Mouse (Mus musculus): ENCODE measurements around the gene Synm. TPM values are rescaled to one million over a fixed set of nuclear protein-coding genes. Genes with fewer than 3 reads are reported as not detected.

Gene Synm
- total and polyA plus RNA-seq, 3 experiments, result 0.01 TPM; not detected in 2

- H3K4me3 ChIP-seq (ENCODE audit: control insufficient read depth in 1 of 2, insufficient read depth in 1 of 2, low read depth in 2 of 2, low read length in 2 of 2), result no peak overlapping the region
- H3K4me1 ChIP-seq (ENCODE audit: control insufficient read depth in 1 of 2, insufficient read depth in 2 of 2, low read length in 2 of 2), result no peaks in the 10 kb centered on the region
- TF ChIP-seq ELF1 (IDR thresholded peaks at IDR 0.05; ENCODE audit: low read depth, low read length) (no peak), ETS1 (IDR thresholded peaks at IDR 0.05; ENCODE audit: low read depth, low read length) (no peak), ZNF384 (IDR thresholded peaks at IDR 0.05; ENCODE audit: low read depth, low read length) (no peak), POLR2A (IDR thresholded peaks at IDR 0.05; ENCODE audit: control insufficient read depth in 1 of 2, insufficient read depth in 1 of 2, low read depth in 1 of 2, low read length in 2 of 2, poor library complexity in 1 of 2) (no peak), POLR2AphosphoS2 (IDR thresholded peaks at IDR 0.05; ENCODE audit: low read length) (no peak), BHLHE40 (IDR thresholded peaks at IDR 0.05; ENCODE audit: borderline replicate concordance, low read depth, low read length) (no peak), USF2 (IDR thresholded peaks at IDR 0.05; ENCODE audit: borderline replicate concordance in 1 of 2, insufficient read depth in 1 of 2, low read depth in 1 of 2, low read length in 2 of 2) (no peak), RAD21 (IDR thresholded peaks at IDR 0.05; ENCODE audit: low read depth, low read length) (no peak), ZC3H11A (IDR thresholded peaks at IDR 0.05; ENCODE audit: low read depth, low read length) (no peak), JUND (IDR thresholded peaks at IDR 0.05; ENCODE audit: low read depth, low read length) (no peak), MEF2A (IDR thresholded peaks at IDR 0.05; ENCODE audit: extremely low read depth, insufficient replicate concordance, low read depth, low read length, poor library complexity, severe bottlenecking) (no peak), USF1 (IDR thresholded peaks at IDR 0.05; ENCODE audit: low read depth, low read length) (no peak), MAFK (IDR thresholded peaks at IDR 0.05; ENCODE audit: borderline replicate concordance, low read depth, low read length) (no peak), CHD1 (IDR thresholded peaks at IDR 0.05; ENCODE audit: low read depth, low read length) (no peak), MYC (IDR thresholded peaks at IDR 0.05; ENCODE audit: low read depth, low read length) (no peak), CHD2 (IDR thresholded peaks at IDR 0.05; ENCODE audit: low read length) (no peak), EP300 (IDR thresholded peaks at IDR 0.05; ENCODE audit: low read depth in 1 of 2, low read length in 2 of 2) (no peak), NELFE (IDR thresholded peaks at IDR 0.05; ENCODE audit: low read depth, low read length) (no peak), CTCF (IDR thresholded peaks at IDR 0.05 in 2 of 3, conservative IDR thresholded peaks at IDR 0.05 in 1 of 3; ENCODE audit: control insufficient read depth in 1 of 3, insufficient read depth in 1 of 3, low read depth in 2 of 3, low read length in 3 of 3, poor library complexity in 1 of 3, severe bottlenecking in 1 of 3) (no peak), GATA1 (IDR thresholded peaks at IDR 0.05; ENCODE audit: low read depth, low read length) (no peak)
- DNase-seq (ENCODE audit: low read depth, low spot score), result no peak
- no peaks in the 10 kb centered on the region for H3K79me2 ChIP-seq (ENCODE audit: control insufficient read depth, insufficient read depth, low read length, poor library complexity)
- H3K27me3 ChIP-seq (ENCODE audit: control insufficient read depth in 1 of 2, insufficient read depth in 2 of 2, low read length in 2 of 2), result no peaks in the 10 kb centered on the region
- H3K9ac ChIP-seq (ENCODE audit: control insufficient read depth, low read depth, low read length, poor library complexity, severe bottlenecking), result no peak overlapping the region
- H3K9me3 ChIP-seq (replicated peaks; ENCODE audit: insufficient read depth, low read length), result no peaks in the 10 kb centered on the region
- no peak overlapping the region for H3K27ac ChIP-seq (ENCODE audit: control insufficient read depth, low read depth, low read length)
- H3K36me3 ChIP-seq (ENCODE audit: control insufficient read depth in 1 of 2, insufficient read depth in 2 of 2, low read length in 2 of 2), result no peaks in the 10 kb centered on the region
These were observed 41.0 kb upstream of the Synm start for GRCm38 (mm10) chr7:67800547-67800946.

- H3K27ac ChIP-seq (ENCODE audit: control insufficient read depth, low read depth, low read length), result no peak overlapping the region
- DNase-seq (ENCODE audit: low read depth, low spot score), result no peak
These were observed 38.9 kb upstream of the Synm start for GRCm38 (mm10) chr7:67798476-67798875.

More at GRCm38 (mm10) chr7:67798476-67798875, 38.9 kb upstream of the Synm start:
- TF ChIP-seq NRF1 (IDR thresholded peaks at IDR 0.05; ENCODE audit: insufficient read depth, low read depth, low read length, poor library complexity, severe bottlenecking) (no peak), MAFK (IDR thresholded peaks at IDR 0.05; ENCODE audit: borderline replicate concordance, low read depth, low read length) (no peak), POLR2AphosphoS2 (IDR thresholded peaks at IDR 0.05; ENCODE audit: low read length) (no peak), MEF2A (IDR thresholded peaks at IDR 0.05; ENCODE audit: extremely low read depth, insufficient replicate concordance, low read depth, low read length, poor library complexity, severe bottlenecking) (no peak), SMC3 (IDR thresholded peaks at IDR 0.05; ENCODE audit: low read depth, low read length) (no peak), NELFE (IDR thresholded peaks at IDR 0.05; ENCODE audit: low read depth, low read length) (no peak), CTCF (IDR thresholded peaks at IDR 0.05 in 2 of 3, conservative IDR thresholded peaks at IDR 0.05 in 1 of 3; ENCODE audit: control insufficient read depth in 1 of 3, insufficient read depth in 1 of 3, low read depth in 2 of 3, low read length in 3 of 3, poor library complexity in 1 of 3, severe bottlenecking in 1 of 3) (no peak), CHD2 (IDR thresholded peaks at IDR 0.05; ENCODE audit: low read length) (no peak), GATA1 (IDR thresholded peaks at IDR 0.05; ENCODE audit: low read depth, low read length) (no peak), UBTF (IDR thresholded peaks at IDR 0.05; ENCODE audit: borderline replicate concordance, insufficient read depth, low read depth, low read length) (no peak), ZC3H11A (IDR thresholded peaks at IDR 0.05; ENCODE audit: low read depth, low read length) (no peak)
- no peaks in the 10 kb centered on the region for H3K27me3 ChIP-seq (ENCODE audit: control insufficient read depth in 1 of 2, insufficient read depth in 2 of 2, low read length in 2 of 2)
- H3K4me3 ChIP-seq (ENCODE audit: control insufficient read depth in 1 of 2, insufficient read depth in 1 of 2, low read depth in 2 of 2, low read length in 2 of 2), result no peak overlapping the region
- H3K36me3 ChIP-seq (ENCODE audit: control insufficient read depth in 1 of 2, insufficient read depth in 2 of 2, low read length in 2 of 2), result no peaks in the 10 kb centered on the region
- no peaks in the 10 kb centered on the region for H3K79me2 ChIP-seq (ENCODE audit: control insufficient read depth, insufficient read depth, low read length, poor library complexity)
- H3K9me3 ChIP-seq (replicated peaks; ENCODE audit: insufficient read depth, low read length), result no peaks in the 10 kb centered on the region
- H3K9ac ChIP-seq (ENCODE audit: control insufficient read depth, low read depth, low read length, poor library complexity, severe bottlenecking), result no peak overlapping the region
- no peaks in the 10 kb centered on the region for H3K4me1 ChIP-seq (ENCODE audit: control insufficient read depth in 1 of 2, insufficient read depth in 2 of 2, low read length in 2 of 2)

Measured in MEL (cell line).